Comparison of ENCODE assay signal across 8 mouse cellular contexts in the genomic region with DNA sequence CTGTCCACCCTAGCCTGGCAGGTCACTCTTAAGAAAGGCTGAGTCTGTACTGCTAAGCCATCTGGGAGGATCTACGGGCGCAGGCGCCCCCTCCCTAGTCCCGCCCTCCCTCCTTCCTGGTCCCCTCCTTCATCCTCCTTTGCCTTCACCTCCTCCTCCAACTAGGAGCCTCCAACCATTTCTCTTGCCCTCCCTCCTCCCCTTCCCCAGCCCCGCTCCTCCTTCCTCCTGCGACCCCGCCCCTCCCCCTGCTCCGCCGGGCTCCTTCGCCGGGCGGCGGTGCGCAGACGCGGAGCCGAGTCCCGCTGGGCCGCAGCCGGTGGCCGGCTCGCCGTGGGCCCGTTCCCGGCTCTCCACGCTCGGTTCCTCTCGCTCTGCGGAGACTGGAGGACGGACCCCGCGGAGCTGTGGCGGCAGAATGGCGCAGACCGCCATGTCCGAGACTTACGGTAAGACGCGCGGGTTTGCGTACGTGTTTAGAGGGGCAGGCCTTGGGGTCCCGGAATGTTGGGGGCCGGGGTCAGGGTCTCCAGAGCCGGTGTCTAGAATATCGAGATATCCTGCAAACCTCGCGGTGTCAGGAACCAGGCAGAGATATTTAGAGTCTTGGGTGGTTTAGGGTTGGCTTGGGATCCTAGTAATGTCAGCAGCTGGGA. TPM values are rescaled to one million over a fixed set of nuclear protein-coding genes. Genes with fewer than 3 reads are reported as not detected.
DNase-seq lines count a peak whose midpoint lies in the region; ATAC-seq and TF ChIP-seq lines count a peak whose summit lies in the region.

Gene Rab4a, plus strand, starts transcription at position 268 of the 656 bp plus-strand sequence.

- TF ChIP-seq CTCF in G1E (IDR thresholded peaks at IDR 0.05; ENCODE audit: low read depth, low read length): no peak

- peak within 1 kb of the TSS; percentile 65 for H3K4me3 ChIP-seq in G1E (ENCODE audit: low read depth, low read length)
- peak within 1 kb of the TSS; percentile 95 for H3K4me3 ChIP-seq in lung, embryonic 15.5 days

- peak within 1 kb of the TSS; percentile 69 for H3K27ac ChIP-seq in lung, embryonic 15.5 days

- H3K9me3 ChIP-seq in G1E (replicated peaks): peaks cover under 1% of the 10 kb centered on the region
- H3K9me3 ChIP-seq in lung, embryonic 15.5 days: no peaks in the 10 kb centered on the region

- H3K9ac ChIP-seq in lung, embryonic 15.5 days: peak within 1 kb of the TSS; percentile 93

- H3K4me2 ChIP-seq in lung, embryonic 15.5 days: peak within 1 kb of the TSS; percentile 80

- 1% methylated on average over 48 of the region's 48 CpGs for WGBS in lung, embryonic 15.5 days

- ATAC-seq in G1E (ENCODE audit: extremely low read depth, insufficient number of reproducible peaks, low FRiP score, poor library complexity, severe bottlenecking): no peak
- ATAC-seq in lung, embryonic 15.5 days (ENCODE audit: borderline replicate concordance, extremely low read depth, low FRiP score, low TSS enrichment): peak; percentile 94

- no peaks in the 10 kb centered on the region for H3K4me1 ChIP-seq in G1E (ENCODE audit: insufficient read depth, low read depth, low read length)
- H3K4me1 ChIP-seq in lung, embryonic 15.5 days: peaks cover 23% of the 10 kb centered on the region

- peaks cover 19% of the 10 kb centered on the region; the same call in 1 of the 2 replicates for H3K27me3 ChIP-seq in G1E (ENCODE audit: insufficient read depth, low read length)
- H3K27me3 ChIP-seq in lung, embryonic 15.5 days: no peaks in the 10 kb centered on the region

- H3K36me3 ChIP-seq in G1E (replicated peaks): peaks cover 8% of the 10 kb centered on the region
- H3K36me3 ChIP-seq in lung, embryonic 15.5 days: no peaks in the 10 kb centered on the region

- peak; percentile 24 for DNase-seq in G1E (ENCODE audit: low spot score)
- peak; percentile 86 for DNase-seq in cerebellum, adult 8-10 months
- peak; percentile 95 for DNase-seq in forelimb bud, embryonic 11.5 days (ENCODE audit: low read depth, low spot score)
- peak; percentile 85 for DNase-seq in heart, postnatal 4 days
- DNase-seq in layer of hippocampus, adult 8-10 months (ENCODE audit: low spot score in 2 of 2): peak; percentile 57 to 66
- peak; percentile 88 for DNase-seq in ovary, postnatal 36 days (ENCODE audit: low spot score)
- DNase-seq in thymus, postnatal 25 days: peak; percentile 68

RNA-seq across cellular contexts. Expression of gene Rab4a, which starts in this region (rescaled TPM):
- total RNA-seq in G1E (2014; fragmentation: Nextera tagmentation) (not detected in 2 replicates), G1E (2017) (4.0 and 5.3 TPM in 2 replicates)
- 1.2 and 1.7 TPM in 2 replicates for polyA plus RNA-seq in G1E (2012)
- total RNA-seq in heart, postnatal 4 days (2021): 10 to 100 TPM in 1 of 2 experiments, 1 to 10 TPM in 1; 9.4 to 12.0 TPM
- total RNA-seq in layer of hippocampus, adult 8-10 months (2022): 10 to 100 TPM; 42.9 to 44.6 (median 43.4) TPM
- 33.2 and 33.8 TPM in 2 replicates for polyA plus RNA-seq in lung, embryonic 15.5 days (2015; fragmentation: Nextera tagmentation; extraction: Ambion mirVana)

Comparison
In these comparisons a context has a peak if more than half of its experiments do, and no peak if none do; other contexts are left out.
1. RNA of gene Rab4a (polyA plus RNA-seq): 33.2 to 33.8 TPM in lung, embryonic 15.5 days; 1.2 to 1.7 TPM in G1E; every median in the first group is over 10 times any median in the second.
2. DNase-seq: peak in every context shown above with its lines; median percentile 95 in forelimb bud, embryonic 11.5 days; 88 in ovary, postnatal 36 days; 86 in cerebellum, adult 8-10 months; 85 in heart, postnatal 4 days; 68 in thymus, postnatal 25 days; 62 in layer of hippocampus, adult 8-10 months; 24 in G1E.